In the genomic region with DNA sequence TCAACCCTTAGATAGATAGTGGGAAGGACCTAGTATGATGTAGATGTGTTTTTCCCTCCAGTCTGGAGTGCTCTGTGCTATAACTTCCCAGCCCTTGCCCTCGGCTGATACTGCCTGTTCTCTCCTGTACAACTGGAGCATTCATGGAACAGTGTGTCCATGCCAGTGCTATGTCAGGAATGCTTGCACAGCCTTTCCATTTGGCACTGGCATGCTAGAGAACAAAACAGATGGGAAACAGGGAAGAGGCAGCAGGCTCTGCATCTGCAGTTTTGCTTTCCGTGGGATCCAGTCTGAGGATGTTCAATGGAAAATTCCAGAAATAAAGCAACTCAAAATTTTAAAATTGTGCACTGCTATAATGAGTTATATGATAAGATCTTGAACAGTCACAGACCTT, we compare ENCODE assay signal across 9 mouse cellular contexts. TPM values are rescaled to one million over a fixed set of nuclear protein-coding genes. Genes with fewer than 3 reads are reported as not detected.
A peak's percentile ranks its signal among the peaks of the same experiment; 100 is the strongest.
DNase-seq lines count a peak whose midpoint lies in the region; ATAC-seq and TF ChIP-seq lines count a peak whose summit lies in the region.
"Had no signal": no experiment of that assay in that cellular context is flagged by ENCODE, and none has a peak within 500 bp of the region (broad histone marks: within the 10 kb centered on the region; RNA-seq: fewer than 3 reads in every experiment).

No protein-coding gene starts in this region.

- no peak overlapping the region for H3K9ac ChIP-seq in heart, embryonic 13.5 days

- H3K4me1 ChIP-seq in heart, embryonic 13.5 days, result peaks cover 31% of the 10 kb centered on the region

- 47% methylated on average over 2 of the region's 2 CpGs for WGBS in heart, embryonic 13.5 days

- peak; percentile 41 to 63 for DNase-seq in adrenal gland, adult (ENCODE audit: inconsistent age in 2 of 2, low spot score in 1 of 2)
- DNase-seq in adrenal gland, adult 8-10 months, result no peak
- peak; percentile 39 for DNase-seq in adipocyte (ENCODE audit: low spot score)
- peak in 1 of 2 experiments; percentile 47 for DNase-seq in left cerebral cortex, adult 2 months (ENCODE audit: extremely low spot score in 1 of 2, low spot score in 2 of 2)
- no peak for DNase-seq in urinary bladder, adult 18-20 months (ENCODE audit: low spot score in 2 of 2)
- DNase-seq in thymus, postnatal 10 days (ENCODE audit: low spot score in 2 of 2), result no peak

- intact Hi-C loops in left cerebral cortex, adult 2 months (cut with DNase I), result loop anchor here (1.0 to 2.0 kb wide), 2 partner anchors 46 to 413 kb away; no protein-coding TSS in a partner anchor

- H3K4me2 ChIP-seq in heart, embryonic 13.5 days, result no peak overlapping the region

- no peaks in the 10 kb centered on the region for H3K27me3 ChIP-seq in heart, embryonic 13.5 days (replicated peaks)

- H3K4me3 ChIP-seq in heart, embryonic 13.5 days, result no peak overlapping the region
- no peak overlapping the region for H3K4me3 ChIP-seq in left cerebral cortex, adult 2 months

- peaks cover 74% of the 10 kb centered on the region for H3K36me3 ChIP-seq in heart, embryonic 13.5 days

- H3K27ac ChIP-seq in heart, embryonic 13.5 days (replicated peaks), result peak overlapping the region; percentile 44
- peak overlapping the region; percentile 83 for H3K27ac ChIP-seq in left cerebral cortex, adult 2 months
- H3K27ac ChIP-seq: macrophage had no signal

- ATAC-seq in heart, embryonic 13.5 days (ENCODE audit: extremely low read depth, insufficient number of reproducible peaks, low FRiP score, low TSS enrichment), result no peak
- ATAC-seq in erythroid progenitor cell, adult 5-6 weeks (replicated peaks; ENCODE audit: low FRiP score, poor library complexity, severe bottlenecking), result no peak

- no peaks in the 10 kb centered on the region for H3K9me3 ChIP-seq in heart, embryonic 13.5 days

- TF ChIP-seq CTCF in left cerebral cortex, adult 2 months (IDR thresholded peaks at IDR 0.05), result no peak

RNA-seq across cellular contexts. Expression of a gene that starts 33.5 kb away (rescaled TPM):
- 100 to 1,000 TPM in 1 of 4 experiments, 10 to 100 TPM in 3; 46.9 to 101 (median 65.6) TPM for total RNA-seq in adrenal gland, adult 8-10 months (2022)
- polyA plus RNA-seq in heart, embryonic 13.5 days (2015; fragmentation: Nextera tagmentation; extraction: Ambion mirVana), result 21.2 and 24.7 TPM in 2 replicates
- 100 to 1,000 TPM; 108 to 118 TPM for total RNA-seq in left cerebral cortex, adult 2 months (2021)
- total RNA-seq in erythroid progenitor cell, adult 5-6 weeks (2015; ENCODE audit: low replicate concordance), result 79.3 and 158 TPM in 2 replicates
- 140 and 149 TPM in 2 replicates for total RNA-seq in erythroid progenitor cell, adult 5-6 weeks (2017; ENCODE audit: low replicate concordance)

RNA-seq across cellular contexts. Expression of a gene that starts 49.5 kb away (rescaled TPM):
- 1 to 10 TPM in 3 of 4 experiments, under 1 TPM in 1; 0.70 to 1.7 (median 1.2) TPM for total RNA-seq in adrenal gland, adult 8-10 months (2022)
- polyA plus RNA-seq in heart, embryonic 13.5 days (2015; fragmentation: Nextera tagmentation; extraction: Ambion mirVana), result 0.80 and 0.87 TPM in 2 replicates
- 100 to 1,000 TPM; 107 to 113 TPM for total RNA-seq in left cerebral cortex, adult 2 months (2021)
- total RNA-seq in erythroid progenitor cell, adult 5-6 weeks (2015; ENCODE audit: low replicate concordance), result not detected in 2 replicates
- not detected in 2 replicates for total RNA-seq in erythroid progenitor cell, adult 5-6 weeks (2017; ENCODE audit: low replicate concordance)
- polyA plus RNA-seq: macrophage had no signal

Comparison
In these comparisons a context has a peak if more than half of its experiments do, and no peak if none do; other contexts are left out.
1. DNase-seq: peak in adrenal gland, adult (2 of 2) and adipocyte (single experiment); none in adrenal gland, adult 8-10 months (single experiment), urinary bladder, adult 18-20 months (0 of 2) and thymus, postnatal 10 days (0 of 2).
2. RNA of a gene that starts 49.5 kb away (total RNA-seq): 107 to 113 TPM in left cerebral cortex, adult 2 months; 0.70 to 1.7 TPM in adrenal gland, adult 8-10 months and not detected in erythroid progenitor cell, adult 5-6 weeks; every median in the first group is over 10 times any median in the second.